Mouse (Mus musculus) sigmoid colon, adult 10 weeks (tissue): ENCODE measurements around the gene Trim43a. TPM values are rescaled to one million over a fixed set of nuclear protein-coding genes. Genes with fewer than 3 reads are reported as not detected.

ENCODE experiments used
- polyA plus RNA-seq: library from polyadenylated mRNA; stranded (reverse); fragments of 350-450 nt; fragmentation: Illumina TruSeq; extraction: RNeasy Lipid Tissue Mini Kit (QIAGEN cat#74804); gene quantifications from one replicate; pipeline ENCODE4 v1.2.3, GENCODE M21; 2014; ENCODE audit warnings: low read depth, low replicate concordance

The Trim43a gene
- polyA plus RNA-seq = not detected

GRCm38 (mm10) chr9:88580591-88580990 is at the start of gene Trim43a:
Trim43a (plus strand) TSS chr9:88580891.

GRCm38 (mm10) chr9:88547851-88548613 is 32.7 kb upstream of the Trim43a start, which contains the start of gene Zfp949:
Zfp949 (plus strand) TSS chr9:88548020.

Other genes with a start within 250 kb of the Trim43a start
- 117 TPM for gene Snx14, start 141.9 kb upstream of the Trim43a start, polyA plus RNA-seq
- gene Gm20537, start 124.3 kb upstream of the Trim43a start, polyA plus RNA-seq = 7.6 TPM
- gene Syncrip, start 98.3 kb upstream of the Trim43a start, polyA plus RNA-seq = 248 TPM
- gene Zfp949, start 32.9 kb upstream of the Trim43a start, polyA plus RNA-seq = 30.8 TPM
- gene Mthfsl, start 139.4 kb downstream of the Trim43a start, polyA plus RNA-seq = 38.8 TPM
- gene Bcl2a1d, start 151.0 kb downstream of the Trim43a start, polyA plus RNA-seq = 8.6 TPM